ENCODE assay signal across 10 mouse cellular contexts in genomic region chr17:24898041-24898854, GRCm38 (mm10). TPM values are rescaled to one million over a fixed set of nuclear protein-coding genes. Genes with fewer than 3 reads are reported as not detected.
DNase-seq lines count a peak whose midpoint lies in the region; ATAC-seq and TF ChIP-seq lines count a peak whose summit lies in the region.
"Had no signal": no experiment of that assay in that cellular context is flagged by ENCODE, and none has a peak within 500 bp of the region (broad histone marks: within the 10 kb centered on the region; RNA-seq: fewer than 3 reads in every experiment).

No protein-coding gene starts in this region.

- WGBS in heart, embryonic 15.5 days = 85% methylated on average over 4 of the region's 4 CpGs
- 74% methylated on average over 4 of the region's 4 CpGs for whole genome bisulfite sequencing in limb, embryonic 13.5 days

- no peak for TF ChIP-seq POLR2A in testis, adult 2 months (IDR thresholded peaks at IDR 0.05; ENCODE audit: control insufficient read depth, low read depth, low read length)

- H3K9me3 ChIP-seq in heart, embryonic 15.5 days (replicated peaks) = no peaks in the 10 kb centered on the region
- no peaks in the 10 kb centered on the region for H3K9me3 ChIP-seq in limb, embryonic 13.5 days

- peak overlapping the region; percentile 12; the same call in 1 of the 2 replicates for H3K9ac ChIP-seq in heart, embryonic 15.5 days
- 0 out of 2 replicates have a peak overlapping the region, but pooled peaks have one; percentile 94 for H3K9ac ChIP-seq in limb, embryonic 13.5 days

- H3K4me1 ChIP-seq in heart, embryonic 15.5 days (replicated peaks) = peaks cover 47% of the 10 kb centered on the region
- peaks cover 20% of the 10 kb centered on the region for H3K4me1 ChIP-seq in testis, adult 2 months (ENCODE audit: control insufficient read depth, insufficient read depth, low read length)
- H3K4me1 ChIP-seq in limb, embryonic 13.5 days = peaks cover 36% of the 10 kb centered on the region

- H3K36me3 ChIP-seq in heart, embryonic 15.5 days = peaks cover 60% of the 10 kb centered on the region
- no peaks in the 10 kb centered on the region; the same call in none of the 2 replicates for H3K36me3 ChIP-seq in testis, adult 2 months (ENCODE audit: control insufficient read depth, insufficient read depth, low read length)
- H3K36me3 ChIP-seq in limb, embryonic 13.5 days = peaks cover 70% of the 10 kb centered on the region

- no peaks in the 10 kb centered on the region for H3K27me3 ChIP-seq in heart, embryonic 15.5 days
- H3K27me3 ChIP-seq in testis, adult 2 months (ENCODE audit: control insufficient read depth, insufficient read depth, low read length) = no peaks in the 10 kb centered on the region
- H3K27me3 ChIP-seq in limb, embryonic 13.5 days = no peaks in the 10 kb centered on the region

- no peak for ATAC-seq in heart, embryonic 15.5 days (replicated peaks; ENCODE audit: insufficient number of reproducible peaks, insufficient read depth, low FRiP score, low read depth)
- ATAC-seq in limb, embryonic 13.5 days (ENCODE audit: low FRiP score, low read depth) = no peak
- ATAC-seq in activated CD4-positive, CD25-positive, alpha-beta regulatory T cell, adult 4 months = no peak

- intact Hi-C loops in heart, postnatal 36 days (cut with DNase I) = loop anchor here (10.0 kb wide), 1 partner anchor 483 kb away; the partner anchor contains the start of gene Rnps1

- H3K4me3 ChIP-seq in heart, embryonic 15.5 days = peak overlapping the region; percentile 81; the same call in 1 of the 2 replicates
- peak overlapping the region; percentile 22 for H3K4me3 ChIP-seq in testis, adult 2 months (ENCODE audit: control insufficient read depth, low read depth, low read length)
- no peak overlapping the region for H3K4me3 ChIP-seq in limb, embryonic 13.5 days

- H3K4me2 ChIP-seq in heart, embryonic 15.5 days = no peak overlapping the region
- peak overlapping the region; percentile 100; the same call in 1 of the 2 replicates for H3K4me2 ChIP-seq in limb, embryonic 13.5 days (replicated peaks)

- peak overlapping the region; percentile 57 for H3K27ac ChIP-seq in heart, embryonic 15.5 days
- peak overlapping the region; percentile 5; the same call in 1 of the 2 replicates for H3K27ac ChIP-seq in testis, adult 2 months (ENCODE audit: control insufficient read depth, insufficient read depth, low read depth, low read length)
- H3K27ac ChIP-seq in limb, embryonic 13.5 days = no peak overlapping the region
- H3K27ac ChIP-seq: macrophage had no signal

- TF ChIP-seq CTCF in testis, adult 2 months (IDR thresholded peaks at IDR 0.05; ENCODE audit: control insufficient read depth, insufficient read depth, insufficient replicate concordance, low read depth, low read length) = no peak

- no peak for DNase-seq in heart, postnatal 36 days
- no peak for DNase-seq in testis, postnatal 10 days (ENCODE audit: low spot score)
- no peak for DNase-seq in gastrocnemius, postnatal 10 days
- DNase-seq: layer of hippocampus, postnatal 36 days; retina, postnatal 1 day had no signal

RNA-seq across cellular contexts. Expression of gene Nme3, which starts 1.9 kb away (rescaled TPM):
- polyA plus RNA-seq in heart, embryonic 15.5 days (2015; fragmentation: Nextera tagmentation; extraction: Ambion mirVana) = 32.2 and 36.5 TPM in 2 replicates
- total RNA-seq in heart, postnatal 36 days (2021) = 10 to 100 TPM; 30.2 to 32.4 TPM
- polyA plus RNA-seq in testis, adult 2 months (2012; rRNA removed) = 9.3 and 15.5 TPM in 2 replicates
- polyA plus RNA-seq in limb, embryonic 13.5 days (2015; fragmentation: Nextera tagmentation; extraction: Ambion mirVana) = 35.5 and 38.2 TPM in 2 replicates
- 10 to 100 TPM; 13.5 to 14.7 TPM for total RNA-seq in gastrocnemius, postnatal 10 days (2021)
- polyA plus RNA-seq in activated CD4-positive, CD25-positive, alpha-beta regulatory T cell, adult 4 months (2017; shearing (Covaris generic)) = 10 to 100 TPM; 51.5 to 53.2 TPM

RNA-seq across cellular contexts. Expression of gene Mrps34, which starts 3.3 kb away (rescaled TPM):
- 74.7 and 78.0 TPM in 2 replicates for polyA plus RNA-seq in heart, embryonic 15.5 days (2015; fragmentation: Nextera tagmentation; extraction: Ambion mirVana)
- 100 to 1,000 TPM; 103 to 113 TPM for total RNA-seq in heart, postnatal 36 days (2021)
- polyA plus RNA-seq in testis, adult 2 months (2012; rRNA removed) = 45.9 and 56.7 TPM in 2 replicates
- polyA plus RNA-seq in limb, embryonic 13.5 days (2015; fragmentation: Nextera tagmentation; extraction: Ambion mirVana) = 80.4 and 83.3 TPM in 2 replicates
- total RNA-seq in gastrocnemius, postnatal 10 days (2021) = 100 to 1,000 TPM; 108 to 121 TPM
- polyA plus RNA-seq in activated CD4-positive, CD25-positive, alpha-beta regulatory T cell, adult 4 months (2017; shearing (Covaris generic)) = 10 to 100 TPM; 77.7 to 87.5 TPM

RNA-seq across cellular contexts. Expression of gene Eme2, which starts 3.4 kb away (rescaled TPM):
- polyA plus RNA-seq in heart, embryonic 15.5 days (2015; fragmentation: Nextera tagmentation; extraction: Ambion mirVana) = 16.6 and 21.3 TPM in 2 replicates
- total RNA-seq in heart, postnatal 36 days (2021) = 10 to 100 TPM; 18.8 to 19.0 TPM
- polyA plus RNA-seq in testis, adult 2 months (2012; rRNA removed) = 28.0 and 31.2 TPM in 2 replicates
- 33.9 and 35.6 TPM in 2 replicates for polyA plus RNA-seq in limb, embryonic 13.5 days (2015; fragmentation: Nextera tagmentation; extraction: Ambion mirVana)
- 10 to 100 TPM; 12.0 to 20.8 TPM for total RNA-seq in gastrocnemius, postnatal 10 days (2021)
- 10 to 100 TPM; 12.8 to 26.0 TPM for polyA plus RNA-seq in activated CD4-positive, CD25-positive, alpha-beta regulatory T cell, adult 4 months (2017; shearing (Covaris generic))

RNA-seq across cellular contexts. Expression of gene Spsb3, which starts 11.8 kb away (rescaled TPM):
- 22.7 and 30.6 TPM in 2 replicates for polyA plus RNA-seq in heart, embryonic 15.5 days (2015; fragmentation: Nextera tagmentation; extraction: Ambion mirVana)
- total RNA-seq in heart, postnatal 36 days (2021) = 10 to 100 TPM; 26.3 to 28.0 TPM
- 161 and 177 TPM in 2 replicates for polyA plus RNA-seq in testis, adult 2 months (2012; rRNA removed)
- 38.5 and 40.0 TPM in 2 replicates for polyA plus RNA-seq in limb, embryonic 13.5 days (2015; fragmentation: Nextera tagmentation; extraction: Ambion mirVana)
- 10 to 100 TPM; 28.2 to 30.4 TPM for total RNA-seq in gastrocnemius, postnatal 10 days (2021)
- polyA plus RNA-seq in activated CD4-positive, CD25-positive, alpha-beta regulatory T cell, adult 4 months (2017; shearing (Covaris generic)) = 10 to 100 TPM; 38.5 to 50.9 TPM

RNA-seq across cellular contexts. Expression of gene Nubp2, which starts 12.1 kb away (rescaled TPM):
- polyA plus RNA-seq in heart, embryonic 15.5 days (2015; fragmentation: Nextera tagmentation; extraction: Ambion mirVana) = 28.6 and 42.8 TPM in 2 replicates
- 10 to 100 TPM; 20.0 to 22.4 TPM for total RNA-seq in heart, postnatal 36 days (2021)
- polyA plus RNA-seq in testis, adult 2 months (2012; rRNA removed) = 125 and 131 TPM in 2 replicates
- polyA plus RNA-seq in limb, embryonic 13.5 days (2015; fragmentation: Nextera tagmentation; extraction: Ambion mirVana) = 49.6 and 49.8 TPM in 2 replicates
- total RNA-seq in gastrocnemius, postnatal 10 days (2021) = 10 to 100 TPM; 15.0 to 18.5 TPM
- 100 to 1,000 TPM in 1 of 2 experiments, 10 to 100 TPM in 1; 88.6 to 103 TPM for polyA plus RNA-seq in activated CD4-positive, CD25-positive, alpha-beta regulatory T cell, adult 4 months (2017; shearing (Covaris generic))
